Mouse (Mus musculus) heart, postnatal 0 days (tissue): Measurements from ENCODE around the gene Tada2b.

Source experiments
- CTCF ChIP-seq: IDR thresholded peaks from 2 replicates; pipeline ENCODE4 v1.5.1; 2016; ENCODE audit warnings: antibody characterized with exemption, control low read depth, low read depth
- EP300 ChIP-seq: IDR thresholded peaks from 2 replicates; pipeline ENCODE4 v1.6.1; 2016; ENCODE audit warnings: antibody characterized with exemption, low read depth

- TF ChIP-seq CTCF (peak; percentile 70), EP300 (no peak)
Measured at GRCm38 (mm10) chr5:36458926-36459325, 25.2 kb downstream of the Tada2b start.
